Mouse (Mus musculus) cerebellum, adult 2 months (tissue): Measurements from ENCODE around the gene Zfp764.

Experiments used
- CTCF ChIP-seq: fragments of 200-500 bp; IDR thresholded peaks from 2 replicates; pipeline ENCODE4 v1.5.1; 2011; ENCODE audit warnings: low read depth, mild to moderate bottlenecking, control low read depth, low read length, moderate library complexity, borderline replicate concordance; ENCODE audit not compliant: insufficient read depth
- POLR2A ChIP-seq: fragments of 200-500 bp; IDR thresholded peaks from 2 replicates; pipeline ENCODE4 v1.6.1; 2011; ENCODE audit warnings: low read length, control low read depth, borderline replicate concordance; ENCODE audit not compliant: insufficient read depth

DNA sequence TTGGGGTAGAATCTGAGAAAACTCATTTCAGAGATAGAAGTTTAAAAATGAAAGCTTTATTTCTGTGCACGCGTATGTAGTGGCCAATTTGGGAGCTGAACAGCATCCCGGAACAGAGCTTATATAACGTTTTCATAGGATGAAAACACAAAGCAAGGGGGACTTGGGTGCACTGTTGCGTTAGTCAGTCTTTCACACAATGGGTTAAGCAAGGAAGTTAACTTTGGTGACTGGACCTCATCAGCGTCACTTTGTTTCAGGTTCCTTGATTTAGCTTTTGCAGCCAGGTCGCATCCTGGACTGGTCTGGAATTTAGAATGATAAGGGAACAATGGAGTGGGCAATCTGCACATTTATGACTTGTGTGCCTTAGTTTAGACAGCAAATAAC is 12.7 kb downstream of the Zfp764 start:
- TF ChIP-seq CTCF, result no peak
- no peak for TF ChIP-seq POLR2A
